In genomic region chr16:34924937-34925618, GRCm38 (mm10) we compare ENCODE assay signal across 8 mouse cellular contexts.
DNase-seq lines count a peak whose midpoint lies in the region; ATAC-seq and TF ChIP-seq lines count a peak whose summit lies in the region.

No protein-coding gene starts in this region.

- peaks cover 36% of the 10 kb centered on the region for H3K4me1 ChIP-seq in heart, adult 2 months (ENCODE audit: control insufficient read depth, insufficient read depth, low read length)
- peaks cover 78% of the 10 kb centered on the region for H3K4me1 ChIP-seq in kidney, embryonic 15.5 days

- WGBS in heart, adult 2 months: 25% methylated on average over 6 of the region's 6 CpGs
- WGBS in kidney, embryonic 15.5 days: 56% methylated on average over 6 of the region's 6 CpGs

- peak; percentile 57 for TF ChIP-seq POLR2A in heart, adult 2 months (IDR thresholded peaks at IDR 0.05; ENCODE audit: insufficient read depth, low read depth, low read length)

- no peak overlapping the region for H3K4me3 ChIP-seq in heart, adult 2 months
- H3K4me3 ChIP-seq in kidney, embryonic 15.5 days (replicated peaks): 0 out of 2 replicates have a peak overlapping the region, but pooled peaks have one; percentile 38

- H3K4me2 ChIP-seq in kidney, embryonic 15.5 days: peak overlapping the region; percentile 54

- TF ChIP-seq EP300 in heart, adult 2 months (IDR thresholded peaks at IDR 0.05; ENCODE audit: insufficient read depth, low read depth, low read length): peak; percentile 81

- H3K9me3 ChIP-seq in kidney, embryonic 15.5 days (replicated peaks): no peaks in the 10 kb centered on the region

- H3K27ac ChIP-seq in heart, adult 2 months: peak overlapping the region; percentile 82
- peak overlapping the region; percentile 85 for H3K27ac ChIP-seq in kidney, embryonic 15.5 days

- intact Hi-C loops in heart, adult 2 months (cut with DNase I): loop anchor here (2.0 kb wide), 1 partner anchor 18 kb away; no protein-coding TSS in a partner anchor

- peaks cover 4% of the 10 kb centered on the region; the same call in 1 of the 2 replicates for H3K36me3 ChIP-seq in heart, adult 2 months (ENCODE audit: control insufficient read depth, insufficient read depth, low read length)
- H3K36me3 ChIP-seq in kidney, embryonic 15.5 days: no peaks in the 10 kb centered on the region

- DNase-seq in urinary bladder, postnatal 14 days (ENCODE audit: low spot score): peak; percentile 71
- no peak for DNase-seq in urinary bladder, postnatal 10 days (ENCODE audit: low spot score)
- peak; percentile 85 to 89 for DNase-seq in heart, adult 2 months
- DNase-seq in lung, postnatal 36 days: peak; percentile 91
- no peak for DNase-seq in natural killer cell, adult 2 months (ENCODE audit: low spot score in 2 of 2)
- DNase-seq in layer of hippocampus, postnatal 14 days (ENCODE audit: low spot score in 2 of 2): no peak

- peak overlapping the region; percentile 33 for H3K9ac ChIP-seq in heart, adult 2 months (ENCODE audit: low read depth, low read length)
- H3K9ac ChIP-seq in kidney, embryonic 15.5 days: 0 out of 2 replicates have a peak overlapping the region, but pooled peaks have one; percentile 24

- H3K79me2 ChIP-seq in heart, adult 2 months (replicated peaks; ENCODE audit: control insufficient read depth, insufficient read depth, low read length): no peaks in the 10 kb centered on the region

- no peak for ATAC-seq in kidney, embryonic 15.5 days (replicated peaks; ENCODE audit: low FRiP score)
- no peak for ATAC-seq in frontal cortex, adult (ENCODE audit: low TSS enrichment)

- H3K27me3 ChIP-seq in heart, adult 2 months (ENCODE audit: control insufficient read depth, insufficient read depth, low read length): no peaks in the 10 kb centered on the region
- H3K27me3 ChIP-seq in kidney, embryonic 15.5 days: no peaks in the 10 kb centered on the region

- TF ChIP-seq CTCF in heart, adult 2 months (IDR thresholded peaks at IDR 0.05): peak; percentile 49

Comparison
In these comparisons a context has a peak if more than half of its experiments do, and no peak if none do; other contexts are left out.
1. DNase-seq: peak in urinary bladder, postnatal 14 days (single experiment), heart, adult 2 months (2 of 2) and lung, postnatal 36 days (single experiment); none in urinary bladder, postnatal 10 days (single experiment), natural killer cell, adult 2 months (0 of 2) and layer of hippocampus, postnatal 14 days (0 of 2).